Comparison of ENCODE assay signal across 21 mouse cellular contexts in the genomic region with DNA sequence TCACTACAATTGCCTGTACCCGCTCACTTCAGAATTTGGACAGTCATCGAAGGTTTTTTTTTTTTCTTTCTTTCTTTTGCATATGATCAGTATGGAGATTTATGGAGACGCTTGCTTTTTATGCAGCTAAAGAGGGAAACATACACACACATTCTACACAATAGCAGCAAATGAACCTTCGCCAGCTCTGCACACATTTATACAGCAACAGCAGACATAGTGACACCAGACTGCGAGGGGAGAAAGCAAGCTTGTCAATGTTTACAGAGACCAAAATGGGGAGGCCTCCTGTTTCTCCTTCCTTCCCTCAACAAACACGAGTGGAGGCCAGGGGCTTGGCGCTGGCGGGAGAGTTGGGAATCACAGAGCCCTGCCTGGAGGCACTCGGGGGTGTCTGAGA.
DNase-seq lines count a peak whose midpoint lies in the region; ATAC-seq and TF ChIP-seq lines count a peak whose summit lies in the region.
"Had no signal": no experiment of that assay in that cellular context is flagged by ENCODE, and none has a peak within 500 bp of the region (broad histone marks: within the 10 kb centered on the region; RNA-seq: fewer than 3 reads in every experiment).

No protein-coding gene starts in this region.

- TF ChIP-seq POLR2A in brain, embryonic 14.5 days (IDR thresholded peaks at IDR 0.05; ENCODE audit: borderline replicate concordance, extremely low read depth, insufficient read depth, insufficient read length, poor library complexity, severe bottlenecking): no peak

- H3K36me3 ChIP-seq in forebrain, embryonic 16.5 days (ENCODE audit: control insufficient read depth, insufficient read depth): no peaks in the 10 kb centered on the region
- H3K36me3 ChIP-seq: embryonic facial prominence, embryonic 15.5 days; heart, embryonic 15.5 days; hindbrain, embryonic 13.5 days had no signal

- TF ChIP-seq CTCF in brain, embryonic 14.5 days (IDR thresholded peaks at IDR 0.05; ENCODE audit: borderline replicate concordance, extremely low read depth, insufficient read depth, insufficient read length): no peak

- ATAC-seq in frontal cortex, adult (ENCODE audit: low TSS enrichment): peak; percentile 44; the same call in 1 of the 2 replicates
- ATAC-seq in forebrain, embryonic 16.5 days: peak; percentile 84
- ATAC-seq: hindbrain, postnatal 0 days had no signal

- no peak overlapping the region for H3K4me2 ChIP-seq in forebrain, embryonic 16.5 days (ENCODE audit: low read length)
- H3K4me2 ChIP-seq: embryonic facial prominence, embryonic 15.5 days; heart, embryonic 11.5 days; heart, embryonic 15.5 days; hindbrain, embryonic 13.5 days had no signal

- H3K9ac ChIP-seq in forebrain, embryonic 16.5 days (replicated peaks; ENCODE audit: low read depth, low read length): no peak overlapping the region
- H3K9ac ChIP-seq: embryonic facial prominence, embryonic 15.5 days; heart, embryonic 15.5 days; hindbrain, embryonic 13.5 days had no signal

- no peak overlapping the region for H3K4me3 ChIP-seq in forebrain, embryonic 16.5 days (replicated peaks; ENCODE audit: low read length)
- H3K4me3 ChIP-seq: embryonic facial prominence, embryonic 15.5 days; erythroblast, embryonic 14.5 days; heart, adult 2 months; heart, embryonic 15.5 days; hindbrain, embryonic 13.5 days had no signal

- WGBS in forebrain, embryonic 16.5 days: 26% methylated on average over 9 of the region's 9 CpGs

- no peak overlapping the region for H3K27ac ChIP-seq in forebrain, embryonic 16.5 days (ENCODE audit: low read length)
- H3K27ac ChIP-seq: embryonic facial prominence, embryonic 15.5 days; heart, adult 2 months; heart, embryonic 15.5 days; hindbrain, embryonic 13.5 days; hindbrain, postnatal 0 days had no signal

- H3K27me3 ChIP-seq in forebrain, embryonic 16.5 days (replicated peaks; ENCODE audit: control insufficient read depth, insufficient read depth, low read length): no peaks in the 10 kb centered on the region
- H3K27me3 ChIP-seq: embryonic facial prominence, embryonic 15.5 days; heart, embryonic 15.5 days; hindbrain, embryonic 13.5 days had no signal

- no peaks in the 10 kb centered on the region for H3K9me3 ChIP-seq in forebrain, embryonic 16.5 days (ENCODE audit: control insufficient read depth, low read length)
- H3K9me3 ChIP-seq: embryonic facial prominence, embryonic 15.5 days; heart, embryonic 15.5 days; hindbrain, embryonic 13.5 days had no signal

- H3K4me1 ChIP-seq in forebrain, embryonic 16.5 days (replicated peaks; ENCODE audit: control insufficient read depth, insufficient read depth, low read length): peaks cover 9% of the 10 kb centered on the region
- H3K4me1 ChIP-seq: heart, embryonic 15.5 days had no signal

- DNase-seq in frontal cortex, postnatal 10 days (ENCODE audit: low spot score in 2 of 2): no peak
- peak; percentile 28 to 65 for DNase-seq in right cerebral cortex, postnatal 10 days (ENCODE audit: low spot score in 2 of 2)
- DNase-seq in right cerebral cortex, adult 2 months (ENCODE audit: low spot score in 2 of 2): no peak
- peak; percentile 73 for DNase-seq in brain, embryonic 14.5 days (ENCODE audit: low read depth)
- DNase-seq in adipocyte (ENCODE audit: low spot score): no peak
- no peak for DNase-seq in gastrocnemius, postnatal 14 days
- DNase-seq: adrenal gland, adult 8-10 months; adrenal gland, postnatal 36 days; cerebellum, adult 18-20 months; cerebellum, adult 9-11 months; gastrocnemius, postnatal 10 days; heart, adult 2 months; heart, postnatal 14 days had no signal

- intact Hi-C loops in gastrocnemius, postnatal 14 days (cut with DNase I; ENCODE audit: low total_unique reads): no loop called here

Comparison
In these comparisons a context has a peak if more than half of its experiments do, and no peak if none do; other contexts are left out.
1. DNase-seq: peak in right cerebral cortex, postnatal 10 days (2 of 2) and brain, embryonic 14.5 days (single experiment); none in frontal cortex, postnatal 10 days (0 of 2), right cerebral cortex, adult 2 months (0 of 2), adipocyte (single experiment) and gastrocnemius, postnatal 14 days (single experiment).